Mouse (Mus musculus) mature B cell (primary cell): Measurements from ENCODE around the gene Abl2.

Experiments used
- in situ Hi-C: fragments of 300-500 bp; cut with MboI; formaldehyde crosslinking; loops from 2 replicates; pipeline ENCODE4 v1.14.3; 2019

Gene Abl2

DNA sequence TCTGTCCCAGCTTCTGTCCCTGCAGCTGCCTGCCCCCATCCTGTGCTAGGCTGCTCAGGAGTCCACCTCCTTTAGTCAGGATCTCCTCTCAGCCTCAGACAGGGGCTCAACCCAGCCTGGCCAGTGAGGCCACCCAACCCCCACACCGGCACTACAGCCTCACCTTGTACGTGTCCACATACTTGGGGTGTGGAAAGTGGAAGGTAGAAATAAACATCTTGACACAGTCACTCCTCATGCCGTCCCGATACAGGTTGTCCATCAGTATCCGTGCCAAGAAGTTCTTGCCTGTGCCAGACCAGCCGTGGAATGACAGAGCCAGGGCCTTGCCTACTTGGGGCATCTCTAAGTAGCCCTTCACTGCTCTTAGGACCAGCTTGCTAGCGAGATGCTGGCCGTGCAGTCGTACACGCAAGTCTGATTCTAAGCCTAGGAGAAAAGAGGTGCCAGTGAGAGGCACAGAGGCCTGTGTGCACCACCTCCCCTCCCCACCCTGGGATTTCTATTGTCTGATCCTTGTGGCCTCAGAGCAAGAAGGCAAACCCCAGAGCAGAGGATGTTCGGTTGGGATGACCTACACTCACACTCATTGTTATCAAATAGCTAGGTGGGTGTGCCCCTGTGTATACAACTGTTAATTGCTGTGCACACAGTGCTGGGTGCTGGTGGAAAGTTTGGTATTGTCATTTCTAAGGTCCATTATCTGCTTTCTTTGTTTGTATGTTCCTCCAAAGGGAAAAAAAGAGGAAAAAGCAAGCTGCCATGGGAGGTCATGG is 110.8 kb downstream of the Abl2 start:
- in situ Hi-C loops = no loop called here

DNA sequence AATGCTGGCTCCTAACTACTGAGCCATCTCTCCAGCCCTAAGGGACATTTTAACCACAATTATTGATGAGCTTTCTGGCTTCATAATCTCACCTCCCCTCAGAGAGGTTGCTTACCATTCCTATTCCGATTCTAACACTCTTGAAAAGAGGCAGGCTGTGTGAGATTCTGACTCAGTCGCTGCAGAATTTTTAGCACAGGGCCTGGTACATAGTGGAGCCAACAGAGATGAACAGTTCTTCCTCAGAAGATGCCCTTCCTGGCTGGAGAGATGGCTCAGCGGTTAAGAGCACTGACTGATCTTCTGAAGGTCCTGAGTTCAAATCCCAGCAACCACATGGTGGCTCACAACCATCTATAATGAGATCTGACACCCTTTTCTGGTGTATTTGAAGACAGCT is 113.3 kb downstream of the Abl2 start:
- in situ Hi-C loops = no loop called here

DNA sequence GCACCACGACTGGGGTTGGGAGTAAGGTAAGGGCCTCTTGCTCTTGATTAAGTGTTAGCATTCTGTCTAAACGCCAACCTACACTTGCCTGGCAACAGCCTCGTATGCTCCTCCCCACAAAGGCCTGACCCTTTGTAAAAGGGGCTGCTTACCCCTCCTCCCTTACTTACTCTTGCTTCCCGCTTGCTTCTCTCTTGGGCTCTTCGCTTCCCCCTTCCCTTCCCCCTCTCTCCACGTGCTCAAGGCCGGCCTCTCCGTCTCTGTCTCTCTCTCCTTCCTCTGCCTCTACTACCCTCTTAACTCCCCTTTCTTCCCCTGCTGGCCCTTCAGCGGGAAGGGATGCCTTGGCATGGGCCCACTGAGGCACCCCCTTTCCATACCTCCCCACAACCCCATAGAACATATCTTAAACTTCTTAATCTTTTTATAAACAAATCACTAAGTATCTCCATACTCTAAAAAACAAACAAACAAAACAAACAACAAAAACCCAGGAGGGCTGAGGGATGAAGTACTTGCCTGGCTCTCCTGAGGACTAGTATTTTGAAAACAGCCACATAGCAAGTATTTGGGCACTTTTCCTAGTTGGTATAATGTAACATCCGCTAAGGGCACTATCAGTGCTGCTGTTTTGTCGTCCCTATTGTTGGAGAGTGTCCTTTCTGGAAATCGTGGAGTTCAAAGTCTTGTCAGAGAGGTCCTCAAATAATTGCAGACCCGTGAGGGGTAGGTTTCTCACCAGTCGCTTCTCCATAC is 114.3 kb downstream of the Abl2 start:
- in situ Hi-C loops = no loop called here

DNA sequence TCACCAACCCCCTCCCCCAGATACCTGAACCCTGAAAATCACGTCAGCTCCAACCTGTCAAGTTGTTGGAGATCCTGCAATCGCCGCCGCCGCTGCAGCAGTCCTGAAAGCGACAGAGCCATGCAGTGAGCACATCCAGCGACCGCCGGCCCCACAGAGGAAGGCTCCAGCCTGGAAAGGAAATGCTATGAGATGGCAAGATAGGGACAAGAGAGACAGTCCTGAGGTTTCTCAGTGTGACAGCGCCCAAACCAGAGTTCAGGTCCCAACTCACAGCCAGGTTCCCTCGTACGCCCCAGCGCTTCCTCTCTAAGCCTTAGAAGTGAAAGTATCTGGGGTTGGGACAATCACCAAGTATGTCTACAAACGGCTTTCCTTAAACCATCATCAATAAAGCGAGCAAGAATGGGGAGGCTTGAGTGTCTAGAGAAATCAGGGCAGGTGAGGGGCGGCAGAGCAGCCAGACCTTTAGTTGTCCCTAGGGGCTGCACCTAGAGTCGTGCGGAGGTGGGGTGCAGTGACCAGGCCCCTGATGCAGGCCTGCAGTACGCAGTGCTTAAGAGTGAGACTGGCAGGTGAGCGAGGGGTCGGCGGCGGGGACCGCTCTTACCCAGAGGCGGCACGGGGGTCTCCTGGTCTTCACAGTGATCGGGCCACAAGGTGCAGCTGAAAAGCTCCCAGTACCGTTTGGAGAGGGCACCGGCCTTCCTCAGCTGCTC is 115.0 kb downstream of the Abl2 start:
- in situ Hi-C loops = no loop called here

DNA sequence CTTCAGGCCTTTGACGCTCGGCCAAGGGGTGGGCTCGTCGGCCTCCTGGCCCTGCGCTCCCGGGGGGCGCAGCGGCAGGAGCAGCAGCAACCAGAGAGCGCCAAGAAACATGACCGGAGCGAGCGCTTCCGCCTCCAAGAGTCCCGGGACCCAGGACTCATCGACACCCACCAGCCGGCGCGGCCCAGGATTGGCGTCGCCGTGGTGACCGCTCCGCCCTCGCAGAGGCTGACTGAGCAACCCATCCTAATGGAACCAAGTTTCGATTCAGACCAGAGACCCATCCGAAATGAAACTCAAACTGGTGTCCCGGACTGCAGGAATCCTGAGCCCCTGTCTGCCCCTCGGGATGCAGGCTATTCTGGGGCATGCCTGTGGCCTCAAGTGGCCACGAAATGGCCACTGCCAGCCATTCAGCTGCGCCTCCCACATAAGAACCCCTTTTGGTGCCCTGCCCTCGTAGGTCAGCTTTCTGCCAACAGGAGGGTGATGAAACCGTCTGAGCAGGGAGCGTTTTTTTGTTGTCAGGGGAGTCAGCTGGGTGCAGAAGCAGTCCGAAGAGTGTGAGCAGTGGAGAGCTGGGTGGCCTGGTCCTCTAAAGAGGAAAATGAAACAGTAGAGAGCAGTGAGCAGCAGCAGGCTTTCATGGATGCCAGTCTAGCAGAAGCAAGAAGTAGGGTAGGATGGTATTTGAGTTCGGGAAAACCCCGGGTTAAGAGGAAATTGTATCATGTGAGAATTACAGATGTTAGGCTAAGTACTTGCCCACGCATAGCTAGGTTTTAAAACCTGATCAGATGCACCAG is 115.8 kb downstream of the Abl2 start, which contains the start of gene Tor3a:
Gene Tor3a (minus strand): TSS at position 162 of the 806 bp plus-strand sequence.
- in situ Hi-C loops = no loop called here

DNA sequence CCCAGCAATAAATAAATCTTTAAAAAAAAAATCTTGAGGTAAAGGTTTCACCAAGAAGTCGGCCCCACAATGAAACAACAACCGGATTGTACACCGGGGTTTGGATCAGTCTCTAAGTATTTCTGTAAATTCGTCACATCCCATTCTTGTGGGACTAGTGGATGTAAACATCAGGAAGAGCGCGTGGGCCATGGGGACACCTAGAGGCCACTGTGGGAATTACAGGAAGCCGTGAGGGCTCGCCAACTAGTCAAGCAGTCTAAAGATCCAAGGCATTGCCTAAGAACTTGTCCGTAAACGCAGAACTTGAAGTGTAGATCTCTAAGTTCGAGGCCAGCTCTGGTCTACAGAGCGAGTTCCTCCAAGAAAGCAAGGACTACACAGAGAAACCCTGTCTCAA is 117.6 kb downstream of the Abl2 start:
- in situ Hi-C loops = no loop called here

DNA sequence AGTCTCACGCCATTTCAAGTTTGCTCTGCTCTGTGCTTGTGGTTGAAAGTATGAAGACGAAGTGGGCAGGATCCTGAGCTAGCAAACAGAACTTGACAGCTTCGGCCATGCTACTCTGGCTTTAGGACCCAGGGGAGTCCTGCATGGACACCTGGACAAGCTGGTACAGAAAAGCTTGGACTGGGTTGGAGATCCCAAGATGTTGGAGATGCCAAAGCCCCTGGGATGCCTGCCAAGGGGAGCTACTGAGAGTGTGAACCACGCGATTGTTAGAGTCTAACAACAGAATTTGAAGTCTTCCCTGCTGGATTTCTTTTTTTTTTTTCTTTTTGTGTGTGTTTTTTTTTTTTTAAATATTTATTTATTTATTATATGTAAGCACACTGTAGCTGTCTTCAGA is 118.0 kb downstream of the Abl2 start:
- in situ Hi-C loops = no loop called here

DNA sequence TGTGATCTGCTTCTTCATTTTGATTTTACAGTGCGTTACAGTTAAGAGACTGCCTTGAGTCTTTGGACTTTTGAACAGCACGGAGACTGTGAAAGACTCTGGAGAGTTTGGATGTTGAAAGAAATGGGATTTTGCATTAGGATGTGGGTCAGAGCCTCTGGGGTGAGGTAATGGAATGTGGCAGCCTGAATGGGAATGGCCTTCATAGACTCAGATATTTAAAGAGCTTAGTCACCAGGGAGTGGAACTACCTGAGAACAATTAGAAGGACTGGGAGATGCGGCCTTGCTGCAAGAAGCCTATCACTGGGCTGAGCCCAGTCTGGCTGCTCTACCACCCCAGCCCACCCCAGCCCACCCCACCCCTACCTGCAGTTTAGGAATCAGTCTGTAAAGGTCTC is 118.6 kb downstream of the Abl2 start:
- in situ Hi-C loops = no loop called here

DNA sequence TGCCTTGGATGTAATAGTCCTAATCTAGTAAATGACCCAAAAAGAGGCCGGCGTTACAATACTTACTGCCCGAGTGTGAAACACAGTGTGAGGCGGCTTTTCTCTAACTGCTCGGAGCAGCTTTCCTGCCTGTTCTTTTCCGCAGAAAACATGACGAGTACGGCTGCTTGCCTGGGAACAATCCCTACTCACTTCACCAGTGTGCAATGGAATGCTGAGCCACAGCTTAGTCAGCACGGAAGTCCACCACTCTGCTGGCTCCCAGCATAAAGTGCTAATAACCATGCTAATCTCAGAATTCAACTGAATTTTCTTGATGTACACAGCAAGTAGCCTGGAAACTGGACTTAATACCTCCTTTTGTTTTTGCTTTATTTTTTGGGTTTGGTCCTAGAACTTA is 121.0 kb downstream of the Abl2 start:
- in situ Hi-C loops = no loop called here

DNA sequence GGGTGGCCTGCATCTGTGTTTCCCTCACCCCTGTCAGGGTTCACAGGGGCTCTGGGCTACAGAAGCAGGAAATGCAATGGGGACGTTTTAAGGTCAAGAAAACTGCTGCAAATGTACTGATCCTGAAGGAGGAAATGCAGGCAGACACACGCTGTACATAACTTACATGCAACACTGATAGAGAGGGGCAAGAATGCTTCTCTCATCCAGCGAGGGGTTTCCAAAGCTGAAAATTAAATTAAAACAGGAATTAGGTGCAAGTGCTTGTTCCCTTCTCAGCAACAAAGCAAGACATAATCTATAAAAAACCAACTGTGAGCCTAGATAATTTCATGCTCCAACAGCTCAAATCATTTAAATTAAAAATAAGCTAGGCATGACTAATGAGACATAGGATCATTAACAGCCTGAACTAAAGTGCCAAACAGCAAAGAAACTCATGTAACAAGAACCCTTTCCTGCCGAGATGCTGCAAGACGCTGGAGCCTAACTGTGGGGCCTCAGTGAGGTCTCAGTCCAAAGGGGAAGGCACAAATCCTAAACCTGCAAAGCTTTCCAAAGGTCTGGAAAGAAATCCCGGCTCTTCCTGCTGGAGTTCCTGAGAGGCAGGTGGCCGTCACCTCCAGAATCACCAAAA is 127.6 kb downstream of the Abl2 start:
- in situ Hi-C loops = no loop called here
